Mouse (Mus musculus): Measurements from ENCODE around the gene Uri1. TPM values are rescaled to one million over a fixed set of nuclear protein-coding genes. Genes with fewer than 3 reads are reported as not detected.
A peak's percentile ranks its signal among the peaks of the same experiment; 100 is the strongest.

Uri1 gene
- polyA plus RNA-seq (2015; fragmentation: Nextera tagmentation; extraction: Ambion mirVana), result 18.2 and 21.0 TPM in 2 replicates

- no peak within 1 kb of the TSS for H3K27ac ChIP-seq
- peaks cover 6% of the 10 kb centered on the region for H3K4me1 ChIP-seq (replicated peaks)
- H3K27me3 ChIP-seq, result no peaks in the 10 kb centered on the region
- no peaks in the 10 kb centered on the region for H3K9me3 ChIP-seq (replicated peaks)
- no peak within 1 kb of the TSS for H3K9ac ChIP-seq
- 75% methylated on average over 8 of the region's 8 CpGs for WGBS (ENCODE audit: insufficient replicate concordance)
- ATAC-seq (ENCODE audit: low read depth), result no peak
- H3K36me3 ChIP-seq, result no peaks in the 10 kb centered on the region
- no peak within 1 kb of the TSS for H3K4me2 ChIP-seq
- no peak within 1 kb of the TSS for H3K4me3 ChIP-seq (replicated peaks)
- no peak for DNase-seq
These were observed at the start of gene Uri1 for GRCm38 (mm10) chr7:38023451-38023850. Gene Uri1 (minus strand): TSS chr7:38023551.

GRCm38 (mm10) chr7:38071065-38071464, 47.7 kb upstream of the Uri1 start:
- H3K27me3 ChIP-seq, result peaks cover 27% of the 10 kb centered on the region
- WGBS (ENCODE audit: insufficient replicate concordance), result 52% methylated on average over 5 of the region's 5 CpGs
- ATAC-seq (ENCODE audit: low read depth) (no peak), DNase-seq (no peak)
- H3K9me3 ChIP-seq (replicated peaks), result no peaks in the 10 kb centered on the region
- no peak overlapping the region for H3K4me3 ChIP-seq (replicated peaks)
- H3K27ac ChIP-seq, result no peak overlapping the region
- H3K9ac ChIP-seq, result no peak overlapping the region
- H3K4me2 ChIP-seq, result no peak overlapping the region
- no peaks in the 10 kb centered on the region for H3K36me3 ChIP-seq
- no peaks in the 10 kb centered on the region for H3K4me1 ChIP-seq (replicated peaks)

GRCm38 (mm10) chr7:38070663-38071062, 47.3 kb upstream of the Uri1 start:
- 24% methylated on average over 2 of the region's 2 CpGs for WGBS (ENCODE audit: insufficient replicate concordance)
- H3K4me2 ChIP-seq, result no peak overlapping the region
- DNase-seq (no peak), ATAC-seq (ENCODE audit: low read depth) (no peak)
- H3K27ac ChIP-seq, result no peak overlapping the region
- no peaks in the 10 kb centered on the region for H3K4me1 ChIP-seq (replicated peaks)
- no peak overlapping the region for H3K4me3 ChIP-seq (replicated peaks)
- H3K36me3 ChIP-seq, result no peaks in the 10 kb centered on the region
- no peaks in the 10 kb centered on the region for H3K9me3 ChIP-seq (replicated peaks)
- H3K27me3 ChIP-seq, result peaks cover 24% of the 10 kb centered on the region
- no peak overlapping the region for H3K9ac ChIP-seq

GRCm38 (mm10) chr7:38064431-38064830, 41.1 kb upstream of the Uri1 start:
- Histone ChIP-seq H3K4me1 (replicated peaks) (peaks cover 10% of the 10 kb centered on the region), H3K27ac (no peak overlapping the region), H3K4me2 (no peak overlapping the region), H3K36me3 (no peaks in the 10 kb centered on the region), H3K4me3 (replicated peaks) (no peak overlapping the region), H3K27me3 (no peaks in the 10 kb centered on the region), H3K9ac (no peak overlapping the region), H3K9me3 (replicated peaks) (no peaks in the 10 kb centered on the region)
- DNase-seq (no peak), ATAC-seq (ENCODE audit: low read depth) (no peak)
- WGBS (ENCODE audit: insufficient replicate concordance), result 23% methylated on average over 4 of the region's 4 CpGs

GRCm38 (mm10) chr7:38061060-38061970, 38.0 kb upstream of the Uri1 start:
- peaks cover 5% of the 10 kb centered on the region; the same call in 1 of the 2 replicates for H3K27me3 ChIP-seq
- H3K4me3 ChIP-seq (replicated peaks), result peak overlapping the region; percentile 56
- no peak overlapping the region for H3K27ac ChIP-seq
- peak; percentile 85 for ATAC-seq (ENCODE audit: low read depth)
- H3K9ac ChIP-seq, result peak overlapping the region; percentile 62
- peak overlapping the region; percentile 80 for H3K4me2 ChIP-seq
- 3% methylated on average over 57 of the region's 57 CpGs for WGBS (ENCODE audit: insufficient replicate concordance)
- no peaks in the 10 kb centered on the region for H3K9me3 ChIP-seq (replicated peaks)
- no peaks in the 10 kb centered on the region for H3K36me3 ChIP-seq
- peak; percentile 75 for DNase-seq
- H3K4me1 ChIP-seq (replicated peaks), result peaks cover 10% of the 10 kb centered on the region

- ATAC-seq (ENCODE audit: low read depth), result no peak
- 51% methylated on average over 8 of the region's 8 CpGs for WGBS (ENCODE audit: insufficient replicate concordance)
These were observed 36.4 kb upstream of the Uri1 start for GRCm38 (mm10) chr7:38059636-38060330.

GRCm38 (mm10) chr7:38059096-38059495, 35.7 kb upstream of the Uri1 start:
- peaks cover 5% of the 10 kb centered on the region; the same call in 1 of the 2 replicates for H3K27me3 ChIP-seq
- no peak for ATAC-seq (ENCODE audit: low read depth)
- no peak overlapping the region for H3K27ac ChIP-seq

More at GRCm38 (mm10) chr7:38059636-38060330, 36.4 kb upstream of the Uri1 start:
- peaks cover 10% of the 10 kb centered on the region for H3K4me1 ChIP-seq (replicated peaks)
- H3K4me2 ChIP-seq, result no peak overlapping the region
- H3K9ac ChIP-seq, result no peak overlapping the region
- H3K4me3 ChIP-seq (replicated peaks), result no peak overlapping the region
- no peaks in the 10 kb centered on the region for H3K36me3 ChIP-seq
- no peak for DNase-seq
- no peaks in the 10 kb centered on the region for H3K9me3 ChIP-seq (replicated peaks)
- H3K27ac ChIP-seq, result no peak overlapping the region
- peaks cover 5% of the 10 kb centered on the region; the same call in 1 of the 2 replicates for H3K27me3 ChIP-seq

GRCm38 (mm10) chr7:38055996-38056395, 32.6 kb upstream of the Uri1 start:
- H3K9me3 ChIP-seq (replicated peaks), result no peaks in the 10 kb centered on the region
- no peak for ATAC-seq (ENCODE audit: low read depth)
- WGBS (ENCODE audit: insufficient replicate concordance), result 61% methylated on average over 2 of the region's 2 CpGs

More at GRCm38 (mm10) chr7:38059096-38059495, 35.7 kb upstream of the Uri1 start:
- no peak overlapping the region for H3K9ac ChIP-seq
- H3K4me3 ChIP-seq (replicated peaks), result no peak overlapping the region
- WGBS (ENCODE audit: insufficient replicate concordance), result 48% methylated on average over 7 of the region's 7 CpGs
- H3K36me3 ChIP-seq, result no peaks in the 10 kb centered on the region
- H3K4me2 ChIP-seq, result no peak overlapping the region
- DNase-seq, result no peak
- no peaks in the 10 kb centered on the region for H3K9me3 ChIP-seq (replicated peaks)
- peaks cover 10% of the 10 kb centered on the region for H3K4me1 ChIP-seq (replicated peaks)

GRCm38 (mm10) chr7:38054246-38054645, 30.9 kb upstream of the Uri1 start:
- Histone ChIP-seq H3K27me3 (peaks cover 5% of the 10 kb centered on the region; the same call in 1 of the 2 replicates), H3K9ac (no peak overlapping the region), H3K4me2 (no peak overlapping the region), H3K4me3 (replicated peaks) (no peak overlapping the region), H3K4me1 (replicated peaks) (no peaks in the 10 kb centered on the region), H3K27ac (no peak overlapping the region), H3K36me3 (no peaks in the 10 kb centered on the region), H3K9me3 (replicated peaks) (no peaks in the 10 kb centered on the region)
- 68% methylated on average over 9 of the region's 9 CpGs for WGBS (ENCODE audit: insufficient replicate concordance)
- ATAC-seq (ENCODE audit: low read depth), result no peak
- no peak for DNase-seq

More at GRCm38 (mm10) chr7:38055996-38056395, 32.6 kb upstream of the Uri1 start:
- Histone ChIP-seq H3K27me3 (peaks cover 5% of the 10 kb centered on the region; the same call in 1 of the 2 replicates), H3K36me3 (no peaks in the 10 kb centered on the region), H3K4me1 (replicated peaks) (peaks cover 4% of the 10 kb centered on the region; the same call in 1 of the 2 replicates), H3K4me2 (no peak overlapping the region), H3K9ac (no peak overlapping the region), H3K27ac (no peak overlapping the region), H3K4me3 (replicated peaks) (no peak overlapping the region)
- no peak for DNase-seq

- H3K36me3 ChIP-seq, result no peaks in the 10 kb centered on the region
- DNase-seq (no peak), ATAC-seq (ENCODE audit: low read depth) (no peak)
- WGBS (ENCODE audit: insufficient replicate concordance), result 53% methylated on average over 5 of the region's 5 CpGs
- H3K4me2 ChIP-seq, result no peak overlapping the region
- no peaks in the 10 kb centered on the region for H3K9me3 ChIP-seq (replicated peaks)
- H3K27ac ChIP-seq, result no peak overlapping the region
- no peak overlapping the region for H3K9ac ChIP-seq
- H3K4me1 ChIP-seq (replicated peaks), result no peaks in the 10 kb centered on the region
- no peaks in the 10 kb centered on the region for H3K27me3 ChIP-seq
- no peak overlapping the region for H3K4me3 ChIP-seq (replicated peaks)
These were observed 23.9 kb upstream of the Uri1 start for GRCm38 (mm10) chr7:38047229-38047628.

- DNase-seq (no peak), ATAC-seq (ENCODE audit: low read depth) (no peak)
- no peaks in the 10 kb centered on the region for H3K36me3 ChIP-seq
- 68% methylated on average over 3 of the region's 3 CpGs for WGBS (ENCODE audit: insufficient replicate concordance)
- H3K27ac ChIP-seq, result no peak overlapping the region
- no peaks in the 10 kb centered on the region for H3K27me3 ChIP-seq
- no peaks in the 10 kb centered on the region for H3K4me1 ChIP-seq (replicated peaks)
- no peak overlapping the region for H3K4me3 ChIP-seq (replicated peaks)
- no peaks in the 10 kb centered on the region for H3K9me3 ChIP-seq (replicated peaks)
- no peak overlapping the region for H3K4me2 ChIP-seq
- H3K9ac ChIP-seq, result no peak overlapping the region
These were observed 17.9 kb upstream of the Uri1 start for GRCm38 (mm10) chr7:38041244-38041643.

All from liver, embryonic 13.5 days (tissue).